Comparison of ENCODE assay signal across 9 mouse cellular contexts in the genomic region with DNA sequence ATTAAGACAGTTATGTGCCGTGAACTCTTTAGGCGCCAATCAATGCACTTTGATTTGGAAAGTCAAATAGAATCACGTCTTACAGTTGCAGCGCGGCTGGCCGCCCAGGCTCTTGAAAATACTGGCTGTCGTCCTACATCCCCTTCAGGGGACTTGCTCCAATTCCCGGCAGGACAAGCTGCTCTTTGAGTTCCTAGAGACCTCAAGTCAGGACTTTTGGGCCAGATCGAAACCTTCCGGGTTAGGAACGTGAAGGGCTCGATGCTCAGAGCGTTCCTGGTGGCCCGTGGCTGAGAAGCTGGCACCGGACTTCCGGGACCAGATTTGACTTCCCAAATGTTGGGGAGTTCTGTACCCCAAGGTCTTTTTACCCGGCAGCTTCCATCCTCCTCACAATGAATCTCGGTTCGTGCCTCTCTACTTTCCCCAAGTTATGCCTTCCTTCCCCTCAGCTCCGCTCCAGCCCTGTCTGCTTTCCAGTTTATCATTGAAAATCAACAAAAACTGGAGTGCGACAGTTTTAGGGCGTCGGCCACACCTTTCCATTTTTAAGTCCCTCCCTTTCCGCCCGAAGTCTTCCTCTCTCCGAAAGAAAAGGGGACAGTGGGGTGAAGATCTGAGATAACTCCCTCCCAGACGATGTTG. TPM values are rescaled to one million over a fixed set of nuclear protein-coding genes. Genes with fewer than 3 reads are reported as not detected.
DNase-seq lines count a peak whose midpoint lies in the region; ATAC-seq and TF ChIP-seq lines count a peak whose summit lies in the region.
"Had no signal": no experiment of that assay in that cellular context is flagged by ENCODE, and none has a peak within 500 bp of the region (broad histone marks: within the 10 kb centered on the region; RNA-seq: fewer than 3 reads in every experiment).

No protein-coding gene starts in this region.

- H3K36me3 ChIP-seq in midbrain, embryonic 12.5 days: no peaks in the 10 kb centered on the region
- H3K36me3 ChIP-seq in midbrain, postnatal 0 days (ENCODE audit: insufficient read depth, low read length): no peaks in the 10 kb centered on the region
- no peaks in the 10 kb centered on the region for H3K36me3 ChIP-seq in stomach, postnatal 0 days (ENCODE audit: control insufficient read depth, insufficient read depth, low read length)

- no peak for ATAC-seq in midbrain, embryonic 12.5 days (ENCODE audit: low FRiP score, low read depth)
- no peak for ATAC-seq in midbrain, postnatal 0 days (ENCODE audit: low FRiP score)
- no peak for ATAC-seq in stomach, postnatal 0 days (ENCODE audit: low FRiP score, low TSS enrichment)

- H3K9ac ChIP-seq in midbrain, embryonic 12.5 days (replicated peaks): no peak overlapping the region
- H3K9ac ChIP-seq in midbrain, postnatal 0 days (replicated peaks; ENCODE audit: low read length, poor library complexity, severe bottlenecking): no peak overlapping the region
- H3K9ac ChIP-seq in stomach, postnatal 0 days (ENCODE audit: low read length): no peak overlapping the region

- peak overlapping the region; percentile 17; the same call in 1 of the 2 replicates for H3K4me3 ChIP-seq in midbrain, embryonic 12.5 days
- no peak overlapping the region for H3K4me3 ChIP-seq in midbrain, postnatal 0 days (ENCODE audit: low read depth, low read length)
- peak overlapping the region; percentile 15; the same call in 1 of the 2 replicates for H3K4me3 ChIP-seq in stomach, postnatal 0 days (ENCODE audit: low read depth, low read length)

- no peak for TF ChIP-seq CTCF in midbrain, postnatal 0 days (IDR thresholded peaks at IDR 0.05)
- TF ChIP-seq CTCF in stomach, postnatal 0 days (IDR thresholded peaks at IDR 0.05; ENCODE audit: low read depth): no peak

- under 1% methylated on average over 27 of the region's 27 CpGs for WGBS in midbrain, embryonic 12.5 days
- under 1% methylated on average over 27 of the region's 27 CpGs for WGBS in midbrain, postnatal 0 days
- WGBS in large intestine, adult 2 months: 3% methylated on average over 27 of the region's 27 CpGs
- 3% methylated on average over 27 of the region's 27 CpGs for WGBS in stomach, postnatal 0 days

- H3K4me2 ChIP-seq in midbrain, embryonic 12.5 days (replicated peaks): peak overlapping the region; percentile 27; the same call in 1 of the 2 replicates
- H3K4me2 ChIP-seq in midbrain, postnatal 0 days (ENCODE audit: low read depth, low read length, poor library complexity, severe bottlenecking): no peak overlapping the region
- H3K4me2 ChIP-seq in stomach, postnatal 0 days (replicated peaks; ENCODE audit: low read depth): peak overlapping the region; percentile 35

- no peak overlapping the region for H3K27ac ChIP-seq in midbrain, embryonic 12.5 days (replicated peaks)
- H3K27ac ChIP-seq in midbrain, postnatal 0 days (ENCODE audit: low read depth, low read length): no peak overlapping the region
- no peak overlapping the region for H3K27ac ChIP-seq in stomach, postnatal 0 days (replicated peaks)

- peaks cover 93% of the 10 kb centered on the region for H3K27me3 ChIP-seq in midbrain, embryonic 12.5 days
- peaks cover 85% of the 10 kb centered on the region for H3K27me3 ChIP-seq in midbrain, postnatal 0 days (ENCODE audit: insufficient read depth, low read length)
- peaks cover 30% of the 10 kb centered on the region for H3K27me3 ChIP-seq in stomach, postnatal 0 days (ENCODE audit: control insufficient read depth, insufficient read depth, low read length)

- H3K4me1 ChIP-seq in midbrain, embryonic 12.5 days: peaks cover 18% of the 10 kb centered on the region
- H3K4me1 ChIP-seq in midbrain, postnatal 0 days (ENCODE audit: insufficient read depth, low read length): peaks cover 3% of the 10 kb centered on the region; the same call in 1 of the 2 replicates
- H3K4me1 ChIP-seq in stomach, postnatal 0 days (replicated peaks; ENCODE audit: control insufficient read depth, insufficient read depth): no peaks in the 10 kb centered on the region

- DNase-seq in cerebellum, postnatal 10 days: peak; percentile 33 to 34
- no peak for DNase-seq in cerebellum, adult 18-20 months
- no peak for DNase-seq in midbrain, postnatal 0 days (ENCODE audit: low spot score)
- peak; percentile 43 for DNase-seq in large intestine, adult 2 months (ENCODE audit: low read depth, low spot score)
- no peak for DNase-seq in stomach, postnatal 0 days (ENCODE audit: low spot score)
- no peak for DNase-seq in yolk sac, embryonic 10.5 days (ENCODE audit: low spot score)
- no peak for DNase-seq in spleen, postnatal 10 days (ENCODE audit: low spot score in 2 of 2)
- DNase-seq: adrenal gland, postnatal 36 days had no signal

- no peak for TF ChIP-seq EP300 in stomach, postnatal 0 days (optimal IDR thresholded peaks at IDR 0.05)

- H3K9me3 ChIP-seq in midbrain, embryonic 12.5 days: no peaks in the 10 kb centered on the region
- no peaks in the 10 kb centered on the region for H3K9me3 ChIP-seq in midbrain, postnatal 0 days (ENCODE audit: low read length)
- no peaks in the 10 kb centered on the region for H3K9me3 ChIP-seq in stomach, postnatal 0 days (ENCODE audit: control insufficient read depth, low read length)

RNA-seq across cellular contexts. Expression of a gene that starts 2.3 kb away (rescaled TPM):
- polyA plus RNA-seq in midbrain, embryonic 12.5 days (2016; fragmentation: Nextera tagmentation; extraction: Ambion mirVana): 0.99 and 1.2 TPM in 2 replicates
- 1.2 TPM in 2 replicates for total RNA-seq in midbrain, postnatal 0 days (2014; rRNA removed)
- polyA plus RNA-seq in midbrain, postnatal 0 days (2015; fragmentation: Nextera tagmentation; extraction: Ambion mirVana): 0.60 and 0.85 TPM in 2 replicates
- 5.1 and 6.1 TPM in 2 replicates for polyA plus RNA-seq in large intestine, adult 2 months (2012; rRNA removed)
- polyA plus RNA-seq in stomach, postnatal 0 days (2015; fragmentation: Nextera tagmentation; extraction: Ambion mirVana): 0.13 and 0.17 TPM in 2 replicates

Comparison
In these comparisons a context has a peak if more than half of its experiments do, and no peak if none do; other contexts are left out.
1. DNase-seq: peak in cerebellum, postnatal 10 days (2 of 2) and large intestine, adult 2 months (single experiment); none in cerebellum, adult 18-20 months (0 of 2), midbrain, postnatal 0 days (single experiment), stomach, postnatal 0 days (single experiment), yolk sac, embryonic 10.5 days (single experiment) and spleen, postnatal 10 days (0 of 2).